Mouse (Mus musculus): ENCODE data around the gene St5. TPM values are rescaled to one million over a fixed set of nuclear protein-coding genes. Genes with fewer than 3 reads are reported as not detected.

Gene St5
- total and polyA plus RNA-seq, 3 experiments = 24.3 to 40.3 (median 28.4) TPM

GRCm38 (mm10) chr7:109480765-109481197 lies 222.6 kb downstream of the St5 start:
- Histone ChIP-seq H3K27ac (no peak overlapping the region), H3K4me1 (ENCODE audit: control insufficient read depth, insufficient read depth, low read length) (no peaks in the 10 kb centered on the region), H3K4me3 (no peak overlapping the region), H3K27me3 (ENCODE audit: control insufficient read depth, insufficient read depth, low read length) (no peaks in the 10 kb centered on the region), H3K9ac (ENCODE audit: low read depth, low read length) (no peak overlapping the region), H3K79me2 (replicated peaks; ENCODE audit: control insufficient read depth, insufficient read depth, low read length) (no peaks in the 10 kb centered on the region), H3K36me3 (ENCODE audit: control insufficient read depth, insufficient read depth, low read length) (no peaks in the 10 kb centered on the region)
- DNase-seq = peak; percentile 37 to 49
- TF ChIP-seq CTCF (IDR thresholded peaks at IDR 0.05) (peak; percentile 47), POLR2A (IDR thresholded peaks at IDR 0.05; ENCODE audit: insufficient read depth, low read depth, low read length) (no peak), EP300 (IDR thresholded peaks at IDR 0.05; ENCODE audit: insufficient read depth, low read depth, low read length) (no peak)
- 41% methylated on average over 7 of the region's 7 CpGs for WGBS
- intact Hi-C loops (cut with DNase I) = no loop called here

- WGBS = 51% methylated on average over 3 of the region's 3 CpGs
- Histone ChIP-seq H3K4me1 (ENCODE audit: control insufficient read depth, insufficient read depth, low read length) (no peaks in the 10 kb centered on the region), H3K27me3 (ENCODE audit: control insufficient read depth, insufficient read depth, low read length) (no peaks in the 10 kb centered on the region), H3K79me2 (replicated peaks; ENCODE audit: control insufficient read depth, insufficient read depth, low read length) (no peaks in the 10 kb centered on the region), H3K4me3 (no peak overlapping the region), H3K27ac (no peak overlapping the region), H3K36me3 (ENCODE audit: control insufficient read depth, insufficient read depth, low read length) (no peaks in the 10 kb centered on the region), H3K9ac (ENCODE audit: low read depth, low read length) (no peak overlapping the region)
- intact Hi-C loops (cut with DNase I) = no loop called here
- TF ChIP-seq CTCF (IDR thresholded peaks at IDR 0.05) = no peak
- no peak for DNase-seq
These were observed 225.5 kb downstream of the St5 start for GRCm38 (mm10) chr7:109477926-109478325.

Small RNA genes lying within 50 kb of the gene (microRNA-seq; reads per million reads assigned to microRNA genes)
- 0 to 0.39 reads per million in 2 experiments for gene Gm47284

Other genes with a start within 250 kb of the St5 start
- gene Trim66, start 195.5 kb downstream of the St5 start, total RNA-seq (2021) = under 1 TPM in 1 of 2 experiments, not detected in 1; 0.21 TPM
- gene Trim66, start 195.5 kb downstream of the St5 start, polyA plus RNA-seq (2012; rRNA removed) = 0.14 and 0.15 TPM in 2 replicates
- gene Rpl27a, start 184.5 kb downstream of the St5 start, total RNA-seq (2021) = 100 to 1,000 TPM; 102 to 105 TPM
- 136 and 167 TPM in 2 replicates for gene Rpl27a, start 184.5 kb downstream of the St5 start, polyA plus RNA-seq (2012; rRNA removed)
- gene Akip1, start 85 bp upstream of the St5 start, total RNA-seq (2021) = 10 to 100 TPM; 13.5 to 14.0 TPM
- gene Akip1, start 85 bp upstream of the St5 start, polyA plus RNA-seq (2012; rRNA removed) = 9.8 and 13.7 TPM in 2 replicates
- gene BC051019, start 20.2 kb upstream of the St5 start, total RNA-seq (2021) = not detected
- gene BC051019, start 20.2 kb upstream of the St5 start, polyA plus RNA-seq (2012; rRNA removed) = 1.5 TPM in 1 of 2 replicates, not detected in the other
- not detected for gene Ascl3, start 28.1 kb upstream of the St5 start, total RNA-seq (2021)
- not detected in 2 replicates for gene Ascl3, start 28.1 kb upstream of the St5 start, polyA plus RNA-seq (2012; rRNA removed)
- gene Tmem9b, start 49.3 kb upstream of the St5 start, total RNA-seq (2021) = 10 to 100 TPM; 28.1 to 34.3 TPM
- 35.4 and 61.2 TPM in 2 replicates for gene Tmem9b, start 49.3 kb upstream of the St5 start, polyA plus RNA-seq (2012; rRNA removed)
- under 1 TPM; 0.05 to 0.36 TPM for gene Nrip3, start 78.4 kb upstream of the St5 start, total RNA-seq (2021)
- 0.10 and 0.15 TPM in 2 replicates for gene Nrip3, start 78.4 kb upstream of the St5 start, polyA plus RNA-seq (2012; rRNA removed)
- 10 to 100 TPM; 21.0 to 22.1 TPM for gene Scube2, start 162.1 kb upstream of the St5 start, total RNA-seq (2021)
- 14.1 and 26.0 TPM in 2 replicates for gene Scube2, start 162.1 kb upstream of the St5 start, polyA plus RNA-seq (2012; rRNA removed)

All from heart, adult 2 months (tissue).